Comparison of ENCODE assay signal across 11 mouse cellular contexts in the genomic region with DNA sequence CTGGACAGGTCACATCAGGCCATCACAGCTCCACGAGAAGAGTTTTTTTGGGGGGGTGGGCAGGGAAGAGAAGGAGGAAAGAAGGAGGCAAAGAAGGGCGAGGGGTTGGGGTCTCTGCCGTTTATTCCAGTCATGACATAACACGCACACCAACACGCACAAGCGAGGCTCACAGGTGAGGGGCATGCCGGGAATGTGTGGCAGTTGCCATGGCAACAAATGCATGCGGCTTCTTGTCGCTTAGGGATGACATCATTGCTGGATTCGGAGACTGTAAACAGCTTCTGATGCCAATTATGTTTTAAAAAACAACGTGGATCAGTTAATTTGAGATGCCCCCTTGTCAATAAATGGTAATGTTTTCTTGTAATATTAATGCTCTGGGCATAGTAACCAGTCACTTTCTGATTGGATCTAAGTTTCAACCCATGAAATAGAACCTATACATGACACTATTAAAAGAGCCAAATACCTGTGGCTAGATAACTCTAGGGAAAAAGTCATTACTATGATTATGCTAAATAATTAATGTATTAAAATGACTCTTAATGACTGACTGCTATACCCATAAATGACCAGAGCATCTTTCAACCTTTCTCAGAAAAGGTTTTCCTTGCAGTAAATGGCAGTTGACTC. TPM values are rescaled to one million over a fixed set of nuclear protein-coding genes. Genes with fewer than 3 reads are reported as not detected.
A peak's percentile ranks its signal among the peaks of the same experiment; 100 is the strongest.
DNase-seq lines count a peak whose midpoint lies in the region; ATAC-seq lines count a peak whose summit lies in the region.
"Had no signal": no experiment of that assay in that cellular context is flagged by ENCODE, and none has a peak within 500 bp of the region (broad histone marks: within the 10 kb centered on the region; RNA-seq: fewer than 3 reads in every experiment).

No protein-coding gene starts in this region.

- H3K27me3 ChIP-seq in midbrain, embryonic 12.5 days = peaks cover 12% of the 10 kb centered on the region
- peaks cover 4% of the 10 kb centered on the region; the same call in 1 of the 2 replicates for H3K27me3 ChIP-seq in midbrain, embryonic 10.5 days (ENCODE audit: low read depth, poor library complexity, severe bottlenecking)

- DNase-seq in midbrain, embryonic 10.5 days (ENCODE audit: low spot score) = no peak
- peak; percentile 46 to 74 for DNase-seq in frontal cortex, adult 2 months (ENCODE audit: extremely low spot score in 1 of 2, low spot score in 1 of 2)
- peak; percentile 21 to 72 for DNase-seq in left cerebral cortex, adult 8-10 months (ENCODE audit: low spot score in 2 of 2)
- peak; percentile 76 for DNase-seq in right cerebral cortex, postnatal 4 days
- no peak for DNase-seq in thymus, postnatal 14 days
- DNase-seq in liver = no peak
- DNase-seq in adrenal gland, postnatal 14 days = no peak

- 78% methylated on average over 11 of the region's 11 CpGs for WGBS in midbrain, embryonic 12.5 days
- 84% methylated on average over 11 of the region's 11 CpGs for WGBS in midbrain, embryonic 10.5 days

- no peaks in the 10 kb centered on the region for H3K9me3 ChIP-seq in midbrain, embryonic 12.5 days
- H3K9me3 ChIP-seq in midbrain, embryonic 10.5 days (replicated peaks) = no peaks in the 10 kb centered on the region
- H3K9me3 ChIP-seq: heart, embryonic 13.5 days had no signal

- no peak overlapping the region for H3K4me2 ChIP-seq in midbrain, embryonic 12.5 days (replicated peaks)
- H3K4me2 ChIP-seq: heart, embryonic 13.5 days had no signal

- no peak overlapping the region for H3K9ac ChIP-seq in midbrain, embryonic 12.5 days (replicated peaks)
- H3K9ac ChIP-seq: heart, embryonic 13.5 days had no signal

- ATAC-seq in midbrain, embryonic 12.5 days (ENCODE audit: low FRiP score, low read depth) = 0 out of 2 replicates have a peak, but pooled peaks have one; percentile 45

- H3K36me3 ChIP-seq in midbrain, embryonic 12.5 days = no peaks in the 10 kb centered on the region
- no peaks in the 10 kb centered on the region for H3K36me3 ChIP-seq in midbrain, embryonic 10.5 days
- H3K36me3 ChIP-seq: heart, embryonic 13.5 days had no signal

- no peak overlapping the region for H3K4me3 ChIP-seq in midbrain, embryonic 12.5 days
- no peak overlapping the region for H3K4me3 ChIP-seq in midbrain, embryonic 10.5 days
- H3K4me3 ChIP-seq: heart, embryonic 13.5 days had no signal

- H3K27ac ChIP-seq in midbrain, embryonic 12.5 days (replicated peaks) = no peak overlapping the region
- H3K27ac ChIP-seq in midbrain, embryonic 10.5 days (replicated peaks) = no peak overlapping the region
- H3K27ac ChIP-seq: heart, embryonic 13.5 days had no signal

- H3K4me1 ChIP-seq in midbrain, embryonic 12.5 days = no peaks in the 10 kb centered on the region; the same call in 1 of the 2 replicates
- H3K4me1 ChIP-seq in midbrain, embryonic 10.5 days = peaks cover 6% of the 10 kb centered on the region; the same call in 1 of the 2 replicates

RNA-seq across cellular contexts. Expression of a gene that starts 4.0 kb away (rescaled TPM):
- polyA plus RNA-seq in midbrain, embryonic 12.5 days (2016; fragmentation: Nextera tagmentation; extraction: Ambion mirVana) = not detected in 2 replicates
- polyA plus RNA-seq in midbrain, embryonic 10.5 days (2016; fragmentation: Nextera tagmentation; extraction: Ambion mirVana) = not detected in 2 replicates
- polyA plus RNA-seq in frontal cortex, adult 2 months (2012; rRNA removed) = not detected in 2 replicates
- total RNA-seq in left cerebral cortex, adult 8-10 months (2022) = not detected
- total RNA-seq in adrenal gland, postnatal 14 days (2021) = not detected in 2 replicates
- total RNA-seq: liver, adult 2 months had no signal
- polyA plus RNA-seq: liver, adult 2 months; neural tube, embryonic 11.5 days had no signal

Comparison
In these comparisons a context has a peak if more than half of its experiments do, and no peak if none do; other contexts are left out.
1. DNase-seq: peak in frontal cortex, adult 2 months (2 of 2), left cerebral cortex, adult 8-10 months (2 of 2) and right cerebral cortex, postnatal 4 days (single experiment); none in midbrain, embryonic 10.5 days (single experiment), thymus, postnatal 14 days (single experiment), liver (single experiment) and adrenal gland, postnatal 14 days (single experiment).